Comparison of ENCODE assay signal across 8 mouse cellular contexts in genomic region chr17:53566161-53566918, GRCm38 (mm10). TPM values are rescaled to one million over a fixed set of nuclear protein-coding genes. Genes with fewer than 3 reads are reported as not detected.
DNase-seq lines count a peak whose midpoint lies in the region; ATAC-seq and TF ChIP-seq lines count a peak whose summit lies in the region.

TSS of gene Kat2b (plus strand) at chr17:53566861.

- no peaks in the 10 kb centered on the region for H3K9me3 ChIP-seq in intestine, embryonic 16.5 days (ENCODE audit: control insufficient read depth, low read length)
- no peaks in the 10 kb centered on the region for H3K9me3 ChIP-seq in limb, embryonic 14.5 days (ENCODE audit: control insufficient read depth, low read length)
- H3K9me3 ChIP-seq in midbrain, embryonic 14.5 days (ENCODE audit: control insufficient read depth, low read length): no peaks in the 10 kb centered on the region

- 4% methylated on average over 20 of the region's 20 CpGs for WGBS in intestine, embryonic 16.5 days
- WGBS in limb, embryonic 14.5 days: 3% methylated on average over 19 of the region's 20 CpGs
- WGBS in midbrain, embryonic 14.5 days: 2% methylated on average over 20 of the region's 20 CpGs

- no peaks in the 10 kb centered on the region for H3K36me3 ChIP-seq in intestine, embryonic 16.5 days (ENCODE audit: control insufficient read depth, insufficient read depth, low read length)
- H3K36me3 ChIP-seq in limb, embryonic 14.5 days (ENCODE audit: control insufficient read depth, insufficient read depth, low read length): no peaks in the 10 kb centered on the region
- H3K36me3 ChIP-seq in midbrain, embryonic 14.5 days (ENCODE audit: control insufficient read depth, insufficient read depth, low read length): no peaks in the 10 kb centered on the region

- DNase-seq in 416B (ENCODE audit: low read depth) (peak; percentile 83), ZHBTc4 (ENCODE audit: low read depth, low spot score) (peak; percentile 46)
- DNase-seq in embryo, embryonic 10.5 days (ENCODE audit: low spot score): peak; percentile 56
- DNase-seq in heart, adult 11 months: peak; percentile 97
- peak; percentile 49 for DNase-seq in limb, embryonic 14.5 days (ENCODE audit: low spot score)
- peak; percentile 55 for DNase-seq in midbrain, embryonic 14.5 days
- peak; percentile 20 for DNase-seq in thymus, postnatal 4 days

- peak within 1 kb of the TSS; percentile 90 for H3K4me3 ChIP-seq in intestine, embryonic 16.5 days (ENCODE audit: low read length)
- peak within 1 kb of the TSS; percentile 82 for H3K4me3 ChIP-seq in limb, embryonic 14.5 days (replicated peaks; ENCODE audit: low read length)
- H3K4me3 ChIP-seq in midbrain, embryonic 14.5 days (replicated peaks; ENCODE audit: low read depth, low read length): peak within 1 kb of the TSS; percentile 91

- H3K27ac ChIP-seq in intestine, embryonic 16.5 days (ENCODE audit: low read length): peak within 1 kb of the TSS; percentile 95
- peak within 1 kb of the TSS; percentile 90 for H3K27ac ChIP-seq in limb, embryonic 14.5 days (replicated peaks; ENCODE audit: low read depth, low read length)
- H3K27ac ChIP-seq in midbrain, embryonic 14.5 days (replicated peaks; ENCODE audit: low read depth, low read length): peak within 1 kb of the TSS; percentile 97

- peak within 1 kb of the TSS; percentile 83 for H3K4me2 ChIP-seq in intestine, embryonic 16.5 days (ENCODE audit: low read depth, low read length)
- H3K4me2 ChIP-seq in limb, embryonic 14.5 days (replicated peaks; ENCODE audit: low read depth, low read length, severe bottlenecking): peak within 1 kb of the TSS; percentile 79
- H3K4me2 ChIP-seq in midbrain, embryonic 14.5 days (ENCODE audit: low read length): peak within 1 kb of the TSS; percentile 87

- no peak for TF ChIP-seq POLR2A in limb, embryonic 14.5 days (IDR thresholded peaks at IDR 0.05; ENCODE audit: borderline replicate concordance, extremely low read depth, insufficient read depth, insufficient read length)

- H3K9ac ChIP-seq in intestine, embryonic 16.5 days (ENCODE audit: low read depth, low read length): peak within 1 kb of the TSS; percentile 90
- peak within 1 kb of the TSS; percentile 93 for H3K9ac ChIP-seq in limb, embryonic 14.5 days (ENCODE audit: low read depth, low read length, severe bottlenecking)
- peak within 1 kb of the TSS; percentile 96 for H3K9ac ChIP-seq in midbrain, embryonic 14.5 days (replicated peaks; ENCODE audit: low read length)

- no peak for ATAC-seq in intestine, embryonic 16.5 days
- ATAC-seq in limb, embryonic 14.5 days (ENCODE audit: low FRiP score, low read depth): peak; percentile 19; the same call in 1 of the 2 replicates
- ATAC-seq in midbrain, embryonic 14.5 days (ENCODE audit: low FRiP score, low TSS enrichment): no peak

- H3K4me1 ChIP-seq in intestine, embryonic 16.5 days (ENCODE audit: control insufficient read depth, insufficient read depth, low read length): peaks cover 26% of the 10 kb centered on the region
- peaks cover 22% of the 10 kb centered on the region for H3K4me1 ChIP-seq in limb, embryonic 14.5 days (ENCODE audit: control insufficient read depth, insufficient read depth, low read length)
- H3K4me1 ChIP-seq in midbrain, embryonic 14.5 days (ENCODE audit: control insufficient read depth, insufficient read depth, low read length): peaks cover 25% of the 10 kb centered on the region

- no peaks in the 10 kb centered on the region for H3K27me3 ChIP-seq in intestine, embryonic 16.5 days (replicated peaks; ENCODE audit: control insufficient read depth, insufficient read depth, low read length)
- no peaks in the 10 kb centered on the region for H3K27me3 ChIP-seq in limb, embryonic 14.5 days (ENCODE audit: control insufficient read depth, insufficient read depth, low read length)
- H3K27me3 ChIP-seq in midbrain, embryonic 14.5 days (ENCODE audit: control insufficient read depth, insufficient read depth, low read length): no peaks in the 10 kb centered on the region

RNA-seq across cellular contexts. Expression of gene Kat2b, which starts in this region (rescaled TPM):
- polyA plus RNA-seq in intestine, embryonic 16.5 days (2015; fragmentation: Nextera tagmentation; extraction: Ambion mirVana): 3.9 and 4.1 TPM in 2 replicates
- 7.5 and 10.0 TPM in 2 replicates for polyA plus RNA-seq in limb, embryonic 14.5 days (2012; rRNA removed)
- polyA plus RNA-seq in limb, embryonic 14.5 days (2014; fragmentation: Nextera tagmentation; extraction: Ambion mirVana): 7.6 and 7.9 TPM in 2 replicates
- 9.2 and 9.4 TPM in 2 replicates for polyA plus RNA-seq in midbrain, embryonic 14.5 days (2014; fragmentation: Nextera tagmentation; extraction: Ambion mirVana)

Comparison
In these comparisons a context has a peak if more than half of its experiments do, and no peak if none do; other contexts are left out.
1. DNase-seq: peak in every context shown above with its lines; median percentile 97 in heart, adult 11 months; 83 in 416B; 56 in embryo, embryonic 10.5 days; 55 in midbrain, embryonic 14.5 days; 49 in limb, embryonic 14.5 days; 46 in ZHBTc4; 20 in thymus, postnatal 4 days.